Mouse (Mus musculus) left cerebral cortex, adult 2 months (tissue): Measurements from ENCODE around the gene Olfr91. TPM values are rescaled to one million over a fixed set of nuclear protein-coding genes. Genes with fewer than 3 reads are reported as not detected.

Experiments used
- DNase-seq, 2 experiments: peaks; one replicate each; pipeline ENCODE4 v3.0.0; 2021 to 2022; ENCODE audit warnings: low spot score in 2 of 2, mixed read lengths in 1 of 2; ENCODE audit errors: extremely low spot score in 1 of 2
- H3K27ac ChIP-seq: fragments of 200-600 bp; 2 replicates; pipeline ENCODE4 v1.8.1; 2022
- H3K4me3 ChIP-seq: fragments of 200-600 bp; 2 replicates; pipeline ENCODE4 v1.8.1; 2022
- CTCF ChIP-seq: fragments of 200-600 bp; IDR thresholded peaks from 2 replicates; pipeline ENCODE4 v1.8.1; 2022; ENCODE audit warnings: antibody characterized with exemption, mild to moderate bottlenecking, moderate library complexity
- intact Hi-C: fragments of 180-260 bp; cut with DNase I; formaldehyde crosslinking; loops from one replicate; pipeline ENCODE4 v1.15.1; 2025
- total RNA-seq, 2 experiments: library from RNA; stranded (reverse); gene quantifications; 2 replicates each; pipeline ENCODE4 v1.2.3; 2021

Olfr91 gene
- total RNA-seq, 2 experiments from 2014 or later = not detected

- peak overlapping the region; percentile 94; the same call in 1 of the 2 replicates for H3K27ac ChIP-seq
- no peak for DNase-seq
- peak overlapping the region; percentile 80 for H3K4me3 ChIP-seq
- intact Hi-C loops = loop anchor here (2.0 kb wide), 1 partner anchor 19 kb away; no protein-coding TSS in a partner anchor
- no peak for TF ChIP-seq CTCF
These were observed 46.3 kb downstream of the Olfr91 start for GRCm38 (mm10) chr17:37051745-37052144.

- TF ChIP-seq CTCF = no peak
- peak overlapping the region; percentile 94 for H3K27ac ChIP-seq
- peak in 1 of 2 experiments; percentile 55 for DNase-seq
- intact Hi-C loops = no loop called here
- H3K4me3 ChIP-seq = peak overlapping the region; percentile 80
These were observed 47.2 kb downstream of the Olfr91 start for GRCm38 (mm10) chr17:37050876-37051275.

- H3K27ac ChIP-seq = peak overlapping the region; percentile 94
- TF ChIP-seq CTCF = no peak
- intact Hi-C loops = no loop called here
- DNase-seq = peak; percentile 93 to 96
- H3K4me3 ChIP-seq = peak overlapping the region; percentile 80
These were observed 47.7 kb downstream of the Olfr91 start for GRCm38 (mm10) chr17:37050399-37050798.

- Histone ChIP-seq H3K27ac (peak overlapping the region; percentile 94), H3K4me3 (peak overlapping the region; percentile 80)
- intact Hi-C loops = loop anchor here (10.0 kb wide), 1 partner anchor 775 kb away; the partner anchor contains the start of gene Trim39
- peak; percentile 80 for TF ChIP-seq CTCF
- peak; percentile 86 to 89 for DNase-seq
These were observed 48.3 kb downstream of the Olfr91 start for GRCm38 (mm10) chr17:37049570-37050310.

- TF ChIP-seq CTCF = no peak
- intact Hi-C loops = loop anchor here (10.0 kb wide), 1 partner anchor 774 kb away; the partner anchor contains the start of gene Trim39
- Histone ChIP-seq H3K27ac (peak overlapping the region; percentile 12; the same call in 1 of the 2 replicates), H3K4me3 (peak overlapping the region; percentile 40)
- DNase-seq = no peak
These were observed 49.7 kb downstream of the Olfr91 start for GRCm38 (mm10) chr17:37048383-37048782.

GRCm38 (mm10) chr17:37047981-37048380, 50.1 kb downstream of the Olfr91 start:
- intact Hi-C loops = loop anchor here (1.0 to 10.0 kb wide), 6 partner anchors 51 to 773 kb away; partner anchors contain the start of genes Trim26, Trim39, Znrd1 and Znrd1as
- peak; percentile 41 for TF ChIP-seq CTCF
- DNase-seq = no peak
- Histone ChIP-seq H3K4me3 (peak overlapping the region; percentile 83), H3K27ac (peak overlapping the region; percentile 12; the same call in 1 of the 2 replicates)

GRCm38 (mm10) chr17:37047332-37047976, 50.6 kb downstream of the Olfr91 start:
- TF ChIP-seq CTCF = no peak
- intact Hi-C loops = loop anchor here (1.0 to 10.0 kb wide), 6 partner anchors 51 to 773 kb away; partner anchors contain the start of genes Trim26, Trim39, Znrd1 and Znrd1as
- peak overlapping the region; percentile 83 for H3K4me3 ChIP-seq
- no peak for DNase-seq
- H3K27ac ChIP-seq = peak overlapping the region; percentile 97; the same call in 1 of the 2 replicates

- intact Hi-C loops = loop anchor here (1.0 to 10.0 kb wide), 6 partner anchors 50 to 772 kb away; partner anchors contain the start of genes Trim26, Trim39, Znrd1 and Znrd1as
- DNase-seq = peak; percentile 60 to 65
- Histone ChIP-seq H3K27ac (peak overlapping the region; percentile 97), H3K4me3 (peak overlapping the region; percentile 83)
- TF ChIP-seq CTCF = peak; percentile 7; the same call in 1 of the 2 replicates
These were observed 51.6 kb downstream of the Olfr91 start for GRCm38 (mm10) chr17:37046312-37047112.

- peak; percentile 84 to 85 for DNase-seq
- TF ChIP-seq CTCF = no peak
These were observed 52.3 kb downstream of the Olfr91 start, which contains the start of gene Gabbr1 for GRCm38 (mm10) chr17:37045611-37046311. TSS of gene Gabbr1 (plus strand) at chr17:37045966.

GRCm38 (mm10) chr17:37044651-37045244, 53.3 kb downstream of the Olfr91 start:
- intact Hi-C loops = loop anchor here (2.0 to 10.0 kb wide), 2 partner anchors 16 to 770 kb away; partner anchors contain the start of gene Trim39
- H3K27ac ChIP-seq = peak overlapping the region; percentile 97
- no peak for DNase-seq
- no peak for TF ChIP-seq CTCF
- H3K4me3 ChIP-seq = peak overlapping the region; percentile 83

More at GRCm38 (mm10) chr17:37045611-37046311, 52.3 kb downstream of the Olfr91 start, which contains the start of gene Gabbr1:
- Histone ChIP-seq H3K27ac (peak within 1 kb of the TSS; percentile 97), H3K4me3 (peak within 1 kb of the TSS; percentile 83)
- intact Hi-C loops = loop anchor here (2.0 to 10.0 kb wide), 6 partner anchors 17 to 771 kb away; partner anchors contain the start of genes Trim26, Trim39, Znrd1 and Znrd1as

Other genes with a start within 250 kb of the Olfr91 start
- gene Trim15, start 231.1 kb downstream of the Olfr91 start, total RNA-seq = not detected
- gene Trim10, start 228.7 kb downstream of the Olfr91 start, total RNA-seq = not detected
- not detected for gene Trim40, start 208.2 kb downstream of the Olfr91 start, total RNA-seq
- not detected for gene Trim31, start 200.2 kb downstream of the Olfr91 start, total RNA-seq
- gene Rnf39, start 155.4 kb downstream of the Olfr91 start, total RNA-seq = 10 to 100 TPM in 1 of 2 experiments, 1 to 10 TPM in 1; 8.2 to 12.5 TPM
- 100 to 1,000 TPM; 132 to 146 TPM for gene Ppp1r11, start 146.5 kb downstream of the Olfr91 start, total RNA-seq
- 10 to 100 TPM; 30.6 to 31.6 TPM for gene Znrd1, start 139.7 kb downstream of the Olfr91 start, total RNA-seq
- gene Znrd1as, start 139.7 kb downstream of the Olfr91 start, total RNA-seq = 1 to 10 TPM; 5.3 to 6.2 TPM
- gene 2410137M14Rik, start 117.0 kb downstream of the Olfr91 start, total RNA-seq = not detected
- under 1 TPM; 0.61 to 0.75 TPM for gene H2-M5, start 108.7 kb downstream of the Olfr91 start, total RNA-seq
- gene Zfp57, start 97.1 kb downstream of the Olfr91 start, total RNA-seq = 10 to 100 TPM; 16.7 to 17.8 TPM
- gene Mog, start 74.9 kb downstream of the Olfr91 start, total RNA-seq = 10 to 100 TPM; 29.1 to 29.2 TPM
- 100 to 1,000 TPM; 687 to 720 TPM for gene Gabbr1, start 52.3 kb downstream of the Olfr91 start, total RNA-seq
- under 1 TPM in 1 of 2 experiments, not detected in 1; 0.12 TPM for gene Olfr90, start 9.8 kb downstream of the Olfr91 start, total RNA-seq
- gene Olfr92, start 21.8 kb upstream of the Olfr91 start, total RNA-seq = not detected
- not detected for gene Olfr93, start 63.2 kb upstream of the Olfr91 start, total RNA-seq
- not detected for gene Ubd, start 95.6 kb upstream of the Olfr91 start, total RNA-seq
- gene Olfr94, start 102.7 kb upstream of the Olfr91 start, total RNA-seq = not detected
- gene Olfr95, start 114.8 kb upstream of the Olfr91 start, total RNA-seq = not detected
- not detected for gene Olfr96, start 121.9 kb upstream of the Olfr91 start, total RNA-seq
- not detected for gene Olfr97, start 139.1 kb upstream of the Olfr91 start, total RNA-seq
- not detected for gene Olfr98, start 165.5 kb upstream of the Olfr91 start, total RNA-seq
- gene H2-M3, start 171.9 kb upstream of the Olfr91 start, total RNA-seq = 1 to 10 TPM; 3.1 to 3.6 TPM
- not detected for gene Olfr99, start 185.2 kb upstream of the Olfr91 start, total RNA-seq
- not detected for gene Olfr101, start 206.0 kb upstream of the Olfr91 start, total RNA-seq
- gene Olfr102, start 218.8 kb upstream of the Olfr91 start, total RNA-seq = not detected
- not detected for gene Olfr103, start 241.4 kb upstream of the Olfr91 start, total RNA-seq